Mouse (Mus musculus): ENCODE data around the gene Gfap. TPM values are rescaled to one million over a fixed set of nuclear protein-coding genes. Genes with fewer than 3 reads are reported as not detected.

Gene Gfap
- polyA plus RNA-seq (2015; fragmentation: Nextera tagmentation; extraction: Ambion mirVana) = 0.88 and 0.93 TPM in 2 replicates

DNA sequence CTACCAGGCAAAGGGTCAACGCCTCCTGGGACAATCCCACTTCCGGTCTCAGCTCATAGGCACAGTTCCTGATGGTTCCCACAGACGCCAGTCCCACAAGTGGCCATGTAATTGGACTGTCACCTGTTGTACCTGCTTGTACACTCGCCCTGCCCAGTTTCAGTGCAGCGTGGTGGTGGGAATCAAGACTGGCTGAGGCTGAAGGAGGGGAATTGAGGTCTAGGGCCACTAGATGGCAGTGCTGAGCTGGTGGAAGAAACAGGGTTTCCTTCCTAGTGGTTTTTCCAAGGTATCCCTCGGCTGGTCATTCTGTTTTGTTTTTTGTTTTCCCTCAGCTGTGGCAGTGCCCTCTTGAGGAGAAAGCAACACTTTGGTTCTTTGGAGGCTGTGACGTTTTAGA lies at the start of gene Gfap:
Gfap (minus strand) TSS at position 150 of the 400 bp plus-strand sequence.
- Histone ChIP-seq H3K9ac (replicated peaks) (no peak within 1 kb of the TSS), H3K27ac (replicated peaks) (no peak within 1 kb of the TSS), H3K36me3 (no peaks in the 10 kb centered on the region), H3K27me3 (no peaks in the 10 kb centered on the region), H3K4me1 (peaks cover 6% of the 10 kb centered on the region; the same call in 1 of the 2 replicates), H3K9me3 (no peaks in the 10 kb centered on the region), H3K4me2 (replicated peaks) (no peak within 1 kb of the TSS), H3K4me3 (no peak within 1 kb of the TSS)
- ATAC-seq (replicated peaks) = 0 out of 2 replicates have a peak, but pooled peaks have one; percentile 36
- 15% methylated on average over 7 of the region's 7 CpGs for WGBS

- Histone ChIP-seq H3K9ac (replicated peaks) (peak overlapping the region; percentile 48), H3K4me1 (peaks cover 47% of the 10 kb centered on the region), H3K36me3 (no peaks in the 10 kb centered on the region), H3K9me3 (no peaks in the 10 kb centered on the region), H3K27me3 (peaks cover 62% of the 10 kb centered on the region), H3K4me3 (peak overlapping the region; percentile 45), H3K4me2 (replicated peaks) (peak overlapping the region; percentile 85), H3K27ac (replicated peaks) (0 out of 2 replicates have a peak overlapping the region, but pooled peaks have one; percentile 19)
- 2% methylated on average over 51 of the region's 51 CpGs for WGBS
- peak; percentile 59 for ATAC-seq (replicated peaks)
Observed at GRCm38 (mm10) chr11:102948043-102948961, 47.6 kb upstream of the Gfap start.

GRCm38 (mm10) chr11:102946992-102947343 lies 46.3 kb upstream of the Gfap start:
- H3K4me2 ChIP-seq (replicated peaks) = peak overlapping the region; percentile 70
- peak overlapping the region; percentile 43 for H3K4me3 ChIP-seq
- 12% methylated on average over 8 of the region's 8 CpGs for WGBS
- no peak overlapping the region for H3K27ac ChIP-seq (replicated peaks)
- no peaks in the 10 kb centered on the region for H3K36me3 ChIP-seq
- H3K9ac ChIP-seq (replicated peaks) = no peak overlapping the region
- ATAC-seq (replicated peaks) = peak; percentile 19; the same call in 1 of the 2 replicates
- no peaks in the 10 kb centered on the region for H3K9me3 ChIP-seq
- H3K27me3 ChIP-seq = peaks cover 68% of the 10 kb centered on the region
- H3K4me1 ChIP-seq = peaks cover 43% of the 10 kb centered on the region

DNA sequence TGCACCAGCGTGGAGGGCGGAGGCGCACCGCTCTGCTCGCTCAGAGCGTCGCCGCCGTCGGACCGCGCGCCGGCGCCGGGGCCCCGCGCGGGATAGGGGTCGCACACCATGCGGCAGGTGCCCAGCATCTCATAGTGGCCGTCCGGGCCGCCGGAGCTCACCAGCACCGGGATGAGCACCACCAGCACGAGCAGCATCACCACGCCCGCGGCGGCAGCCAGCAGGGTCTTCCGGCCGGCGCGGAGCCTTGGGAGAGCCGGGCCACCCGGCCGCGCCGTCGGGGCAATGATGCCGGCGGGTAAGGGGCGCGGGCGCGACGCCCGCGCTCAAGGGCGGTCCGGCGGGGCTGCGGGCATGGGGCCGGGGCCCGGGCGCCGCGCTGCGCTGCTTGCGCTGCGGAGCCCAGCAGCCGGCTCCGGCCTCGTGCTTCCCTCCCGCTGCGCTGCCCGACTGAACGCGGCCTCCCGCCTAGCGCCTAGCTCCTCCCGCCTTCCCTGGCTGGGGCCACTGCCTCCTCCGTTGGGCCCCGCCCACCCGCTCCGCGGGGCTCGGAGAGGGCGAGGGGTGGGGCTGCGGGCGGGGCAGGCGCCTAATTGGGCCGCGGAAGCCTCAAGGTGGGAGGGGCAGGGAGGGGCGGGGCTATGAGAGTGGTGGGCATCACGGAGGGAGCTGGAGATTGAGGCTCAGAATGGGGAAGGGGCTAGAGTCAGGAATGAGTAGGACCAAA lies 45.7 kb upstream of the Gfap start, which contains the start of gene C1ql1:
C1ql1 (minus strand) TSS at position 424 of the 727 bp plus-strand sequence.
- peak; percentile 76 for ATAC-seq (replicated peaks)
- Histone ChIP-seq H3K27ac (replicated peaks) (no peak within 1 kb of the TSS), H3K9ac (replicated peaks) (peak within 1 kb of the TSS; percentile 22; the same call in 1 of the 2 replicates), H3K4me3 (peak within 1 kb of the TSS; percentile 43), H3K9me3 (no peaks in the 10 kb centered on the region), H3K4me1 (peaks cover 43% of the 10 kb centered on the region), H3K4me2 (replicated peaks) (peak within 1 kb of the TSS; percentile 70), H3K36me3 (no peaks in the 10 kb centered on the region), H3K27me3 (peaks cover 66% of the 10 kb centered on the region)
- WGBS = 1% methylated on average over 74 of the region's 87 CpGs

- Histone ChIP-seq H3K9me3 (no peaks in the 10 kb centered on the region), H3K4me3 (peak overlapping the region; percentile 43), H3K4me2 (replicated peaks) (peak overlapping the region; percentile 70), H3K9ac (replicated peaks) (no peak overlapping the region), H3K36me3 (no peaks in the 10 kb centered on the region), H3K4me1 (peaks cover 43% of the 10 kb centered on the region), H3K27ac (replicated peaks) (no peak overlapping the region), H3K27me3 (peaks cover 65% of the 10 kb centered on the region)
- under 1% methylated on average over 54 of the region's 54 CpGs for WGBS
- ATAC-seq (replicated peaks) = no peak; the same call in 1 of the 2 replicates
Observed at GRCm38 (mm10) chr11:102945306-102946264, 44.9 kb upstream of the Gfap start.

GRCm38 (mm10) chr11:102941236-102941635 lies 40.5 kb upstream of the Gfap start:
- 72% methylated on average over 6 of the region's 6 CpGs for WGBS
- no peak for ATAC-seq (replicated peaks)
- Histone ChIP-seq H3K36me3 (no peaks in the 10 kb centered on the region), H3K9me3 (no peaks in the 10 kb centered on the region), H3K27me3 (peaks cover 36% of the 10 kb centered on the region), H3K4me3 (no peak overlapping the region), H3K27ac (replicated peaks) (no peak overlapping the region), H3K4me2 (replicated peaks) (no peak overlapping the region), H3K4me1 (peaks cover 23% of the 10 kb centered on the region), H3K9ac (replicated peaks) (no peak overlapping the region)

- Histone ChIP-seq H3K36me3 (no peaks in the 10 kb centered on the region), H3K9ac (replicated peaks) (no peak overlapping the region), H3K27me3 (peaks cover 15% of the 10 kb centered on the region), H3K9me3 (no peaks in the 10 kb centered on the region), H3K4me1 (peaks cover 8% of the 10 kb centered on the region; the same call in 1 of the 2 replicates), H3K4me3 (no peak overlapping the region), H3K27ac (replicated peaks) (no peak overlapping the region), H3K4me2 (replicated peaks) (0 out of 2 replicates have a peak overlapping the region, but pooled peaks have one; percentile 0)
- 47% methylated on average over 13 of the region's 13 CpGs for WGBS
- ATAC-seq (replicated peaks) = no peak
Observed at GRCm38 (mm10) chr11:102939024-102939675, 38.4 kb upstream of the Gfap start.

GRCm38 (mm10) chr11:102937529-102938182 lies 36.9 kb upstream of the Gfap start:
- H3K27me3 ChIP-seq = 0 out of 2 replicates have a peak, but pooled peaks cover 4% of the 10 kb centered on the region
- H3K27ac ChIP-seq (replicated peaks) = no peak overlapping the region
- H3K9me3 ChIP-seq = no peaks in the 10 kb centered on the region
- H3K4me1 ChIP-seq = peaks cover 8% of the 10 kb centered on the region; the same call in 1 of the 2 replicates
- H3K9ac ChIP-seq (replicated peaks) = no peak overlapping the region
- no peak overlapping the region for H3K4me3 ChIP-seq
- H3K4me2 ChIP-seq (replicated peaks) = no peak overlapping the region
- ATAC-seq (replicated peaks) = no peak
- 74% methylated on average over 3 of the region's 3 CpGs for WGBS
- H3K36me3 ChIP-seq = no peaks in the 10 kb centered on the region

DNA sequence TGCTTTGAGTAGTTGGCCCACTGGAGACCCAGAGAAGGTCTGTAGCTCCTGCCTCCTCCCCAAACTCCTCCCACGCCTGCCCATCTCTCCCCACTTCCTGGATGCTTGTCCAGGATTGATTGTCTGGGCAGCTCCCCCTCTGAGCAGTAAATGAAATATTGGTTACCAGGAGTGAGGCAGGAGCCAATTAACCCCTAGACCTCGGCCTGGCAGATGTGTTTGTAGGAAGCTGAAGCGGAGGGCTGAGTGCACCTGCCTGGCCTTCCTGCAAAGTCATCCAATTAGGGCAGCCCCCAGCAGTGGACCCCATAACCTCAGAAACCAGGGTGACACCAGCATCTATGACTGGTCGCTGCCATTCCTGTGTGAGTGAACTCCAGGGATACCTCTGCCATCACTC lies 35.6 kb upstream of the Gfap start:
- 44% methylated on average over 4 of the region's 4 CpGs for WGBS

DNA sequence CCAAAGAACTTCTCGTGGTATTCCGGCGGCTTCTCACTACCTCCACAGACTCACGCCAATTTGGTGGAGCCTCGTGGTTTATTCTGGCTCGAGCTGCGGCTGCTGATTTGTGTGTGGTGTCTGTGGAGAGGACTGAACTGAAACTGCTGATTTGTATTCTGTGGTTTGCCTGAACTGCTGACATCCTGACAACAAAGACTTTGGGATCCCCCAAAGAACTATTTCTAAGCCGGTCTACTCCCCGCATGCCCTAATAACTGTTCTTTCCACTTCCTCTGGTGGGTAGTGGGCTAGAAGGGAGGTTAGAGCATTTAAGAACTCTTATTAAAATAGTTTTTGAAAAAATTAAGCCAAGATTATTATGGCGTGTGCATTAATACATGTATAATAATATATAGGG lies 30.0 kb upstream of the Gfap start:
- ATAC-seq (replicated peaks) = no peak
- Histone ChIP-seq H3K4me1 (0 out of 2 replicates have a peak, but pooled peaks cover under 1% of the 10 kb centered on the region), H3K9ac (replicated peaks) (no peak overlapping the region), H3K9me3 (no peaks in the 10 kb centered on the region), H3K4me2 (replicated peaks) (no peak overlapping the region), H3K27ac (replicated peaks) (no peak overlapping the region), H3K4me3 (no peak overlapping the region), H3K36me3 (no peaks in the 10 kb centered on the region), H3K27me3 (no peaks in the 10 kb centered on the region)
- 90% methylated on average over 10 of the region's 10 CpGs for WGBS

More for the DNA sequence above, 35.6 kb upstream of the Gfap start:
- H3K36me3 ChIP-seq = no peaks in the 10 kb centered on the region
- no peak overlapping the region for H3K4me2 ChIP-seq (replicated peaks)
- no peak overlapping the region for H3K4me3 ChIP-seq
- no peak for ATAC-seq (replicated peaks)
- H3K4me1 ChIP-seq = peaks cover 8% of the 10 kb centered on the region; the same call in 1 of the 2 replicates
- no peaks in the 10 kb centered on the region for H3K27me3 ChIP-seq
- H3K27ac ChIP-seq (replicated peaks) = no peak overlapping the region
- H3K9ac ChIP-seq (replicated peaks) = no peak overlapping the region
- H3K9me3 ChIP-seq = no peaks in the 10 kb centered on the region
